In the genomic region with DNA sequence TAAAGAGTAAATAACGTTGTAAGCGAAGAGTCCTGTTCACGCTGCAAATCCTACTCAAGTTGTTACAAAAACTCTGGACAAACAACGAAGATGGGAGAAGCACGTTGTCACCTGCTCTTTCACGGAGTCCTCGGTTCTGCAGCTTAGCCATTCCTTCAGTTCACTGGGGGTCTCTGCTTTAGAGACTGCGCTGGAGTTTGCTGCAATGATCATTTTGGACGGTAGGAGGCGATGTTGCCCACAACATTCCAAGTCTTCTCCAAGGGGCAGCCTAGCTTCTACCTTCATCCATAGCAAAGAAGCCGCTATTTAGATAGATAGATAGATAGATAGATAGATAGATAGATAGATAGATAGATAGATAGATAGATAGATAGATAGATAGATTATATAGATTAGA, we compare ENCODE assay signal across 8 mouse cellular contexts. TPM values are rescaled to one million over a fixed set of nuclear protein-coding genes. Genes with fewer than 3 reads are reported as not detected.
A peak's percentile ranks its signal among the peaks of the same experiment; 100 is the strongest.
DNase-seq lines count a peak whose midpoint lies in the region; ATAC-seq and TF ChIP-seq lines count a peak whose summit lies in the region.

No protein-coding gene starts in this region.

- H3K4me2 ChIP-seq in heart, embryonic 12.5 days: peak overlapping the region; percentile 46
- H3K4me2 ChIP-seq in lung, postnatal 0 days (replicated peaks; ENCODE audit: low read depth, low read length): no peak overlapping the region

- H3K4me1 ChIP-seq in cortical plate, adult 2 months (ENCODE audit: control insufficient read depth, insufficient read depth, low read length): no peaks in the 10 kb centered on the region
- peaks cover 16% of the 10 kb centered on the region for H3K4me1 ChIP-seq in heart, embryonic 12.5 days (replicated peaks)
- H3K4me1 ChIP-seq in lung, postnatal 0 days (ENCODE audit: insufficient read depth, low read depth, low read length): no peaks in the 10 kb centered on the region

- no peak overlapping the region for H3K4me3 ChIP-seq in cortical plate, adult 2 months (ENCODE audit: insufficient read depth, low read length)
- peak overlapping the region; percentile 21; the same call in 1 of the 2 replicates for H3K4me3 ChIP-seq in heart, embryonic 12.5 days
- no peak overlapping the region for H3K4me3 ChIP-seq in lung, postnatal 0 days (ENCODE audit: low read depth, low read length)

- ATAC-seq in heart, embryonic 12.5 days (ENCODE audit: insufficient number of reproducible peaks, low FRiP score): no peak
- no peak for ATAC-seq in lung, postnatal 0 days

- no peak for TF ChIP-seq POLR2A in cortical plate, adult 2 months (IDR thresholded peaks at IDR 0.05; ENCODE audit: extremely low read depth, insufficient read depth, low read length)

- WGBS in heart, embryonic 12.5 days: 8% methylated on average over 11 of the region's 11 CpGs
- 8% methylated on average over 11 of the region's 11 CpGs for WGBS in lung, postnatal 0 days

- peak overlapping the region; percentile 58; the same call in 1 of the 2 replicates for H3K9ac ChIP-seq in heart, embryonic 12.5 days
- no peak overlapping the region for H3K9ac ChIP-seq in lung, postnatal 0 days (replicated peaks; ENCODE audit: low read depth)

- no peak for TF ChIP-seq EP300 in lung, postnatal 0 days (IDR thresholded peaks at IDR 0.05)

- TF ChIP-seq CTCF in cortical plate, adult 2 months (IDR thresholded peaks at IDR 0.05; ENCODE audit: extremely low read depth, insufficient read depth, low read length): peak; percentile 86
- peak; percentile 80 for TF ChIP-seq CTCF in lung, postnatal 0 days (IDR thresholded peaks at IDR 0.05)

- no peaks in the 10 kb centered on the region for H3K27me3 ChIP-seq in heart, embryonic 12.5 days (replicated peaks)
- H3K27me3 ChIP-seq in lung, postnatal 0 days (replicated peaks; ENCODE audit: insufficient read depth, low read length): no peaks in the 10 kb centered on the region

- H3K27ac ChIP-seq in cortical plate, adult 2 months (ENCODE audit: insufficient read depth, low read length): no peak overlapping the region
- H3K27ac ChIP-seq in heart, embryonic 12.5 days (ENCODE audit: poor library complexity, severe bottlenecking): no peak overlapping the region
- H3K27ac ChIP-seq in lung, postnatal 0 days (ENCODE audit: low read length): no peak overlapping the region

- no peaks in the 10 kb centered on the region for H3K36me3 ChIP-seq in heart, embryonic 12.5 days
- no peaks in the 10 kb centered on the region for H3K36me3 ChIP-seq in lung, postnatal 0 days (ENCODE audit: insufficient read depth, low read length)

- peak; percentile 46 to 50 for DNase-seq in adrenal gland, adult 18-20 months (ENCODE audit: low spot score in 2 of 2)
- no peak for DNase-seq in adrenal gland, postnatal 4 days (ENCODE audit: low spot score in 2 of 2)
- DNase-seq in NIH3T3 (ENCODE audit: low read depth): peak; percentile 72
- DNase-seq in kidney, postnatal 4 days: peak; percentile 81 to 85
- DNase-seq in lung, postnatal 0 days (ENCODE audit: low spot score): peak; percentile 64
- peak; percentile 84 for DNase-seq in retina, postnatal 1 day

- H3K9me3 ChIP-seq in heart, embryonic 12.5 days (replicated peaks): no peaks in the 10 kb centered on the region; the same call in 1 of the 2 replicates
- H3K9me3 ChIP-seq in lung, postnatal 0 days (ENCODE audit: low read length): no peaks in the 10 kb centered on the region

RNA-seq across cellular contexts. Expression of a gene that starts 23.7 kb away (rescaled TPM):
- not detected for total RNA-seq in adrenal gland, adult 18-20 months (2021)
- total RNA-seq in adrenal gland, postnatal 4 days (2021): not detected
- polyA plus RNA-seq in cortical plate, adult 2 months (2012; rRNA removed): 0.19 TPM in 2 replicates
- polyA plus RNA-seq in heart, embryonic 12.5 days (2016; fragmentation: Nextera tagmentation; extraction: Ambion mirVana): not detected in 2 replicates
- polyA plus RNA-seq in lung, postnatal 0 days (2015; fragmentation: Nextera tagmentation; extraction: Ambion mirVana): not detected in 2 replicates

RNA-seq across cellular contexts. Expression of a gene that starts 33.4 kb away (rescaled TPM):
- 1 to 10 TPM; 1.6 to 1.7 TPM for total RNA-seq in adrenal gland, adult 18-20 months (2021)
- total RNA-seq in adrenal gland, postnatal 4 days (2021): 1 to 10 TPM; 5.7 to 6.2 TPM
- polyA plus RNA-seq in cortical plate, adult 2 months (2012; rRNA removed): 1.6 and 1.8 TPM in 2 replicates
- 18.2 and 19.0 TPM in 2 replicates for polyA plus RNA-seq in heart, embryonic 12.5 days (2016; fragmentation: Nextera tagmentation; extraction: Ambion mirVana)
- 4.2 and 5.2 TPM in 2 replicates for polyA plus RNA-seq in lung, postnatal 0 days (2015; fragmentation: Nextera tagmentation; extraction: Ambion mirVana)

Comparison
In these comparisons a context has a peak if more than half of its experiments do, and no peak if none do; other contexts are left out.
1. DNase-seq: peak in adrenal gland, adult 18-20 months (2 of 2), NIH3T3 (single experiment), kidney, postnatal 4 days (2 of 2), lung, postnatal 0 days (single experiment) and retina, postnatal 1 day (single experiment); none in adrenal gland, postnatal 4 days (0 of 2).